Mouse (Mus musculus): Measurements from ENCODE around the gene Ablim1. TPM values are rescaled to one million over a fixed set of nuclear protein-coding genes. Genes with fewer than 3 reads are reported as not detected.

Ablim1 gene
- polyA plus RNA-seq, 2 experiments = 3.0 to 4.7 TPM

- DNase-seq (ENCODE audit: low read depth in 3 of 3, low spot score in 3 of 3) (no peak), ATAC-seq (ENCODE audit: insufficient read depth) (no peak)
- Histone ChIP-seq H3K4me3 (ENCODE audit: insufficient read depth in 1 of 2, low read depth in 2 of 2, low read length in 2 of 2) (no peak overlapping the region), H3K27ac (no peak overlapping the region), H3K9me3 (ENCODE audit: control insufficient read depth, low read length) (no peaks in the 10 kb centered on the region), H3K36me3 (replicated peaks; ENCODE audit: control insufficient read depth, insufficient read depth, low read depth) (no peaks in the 10 kb centered on the region), H3K9ac (replicated peaks) (no peak overlapping the region), H3K4me1 (replicated peaks; ENCODE audit: control insufficient read depth in 2 of 2, insufficient read depth in 2 of 2, low read length in 1 of 2) (peaks cover 0 to 7% of the 10 kb centered on the region in 2 experiments; a peak in 1 of 4 replicates), H3K27me3 (ENCODE audit: control insufficient read depth, insufficient read depth, low read length) (no peaks in the 10 kb centered on the region), H3K4me2 (ENCODE audit: low read depth) (no peak overlapping the region)
- whole genome bisulfite sequencing (ENCODE audit: insufficient replicate concordance) = 35% methylated on average over 2 of the region's 2 CpGs
- no peak for TF ChIP-seq CTCF (IDR thresholded peaks at IDR 0.05; ENCODE audit: low read depth)
- TF ChIP-seq EP300 (IDR thresholded peaks at IDR 0.05; ENCODE audit: low read depth) = no peak
These were observed 190.6 kb downstream of the Ablim1 start for GRCm38 (mm10) chr19:57124138-57124519.

- H3K9ac ChIP-seq (replicated peaks) = no peak overlapping the region
- H3K36me3 ChIP-seq (replicated peaks; ENCODE audit: control insufficient read depth, insufficient read depth, low read depth) = no peaks in the 10 kb centered on the region
- WGBS (ENCODE audit: insufficient replicate concordance) = 29% methylated on average over 11 of the region's 11 CpGs
- H3K4me1 ChIP-seq (replicated peaks; ENCODE audit: control insufficient read depth in 2 of 2, insufficient read depth in 2 of 2, low read length in 1 of 2) = peaks cover 0 to 9% of the 10 kb centered on the region in 2 experiments; a peak in 1 of 4 replicates
- TF ChIP-seq EP300 (IDR thresholded peaks at IDR 0.05; ENCODE audit: low read depth) (no peak), CTCF (IDR thresholded peaks at IDR 0.05; ENCODE audit: low read depth) (no peak)
- H3K27ac ChIP-seq = no peak overlapping the region
- no peaks in the 10 kb centered on the region for H3K27me3 ChIP-seq (ENCODE audit: control insufficient read depth, insufficient read depth, low read length)
- DNase-seq (ENCODE audit: low read depth in 3 of 3, low spot score in 3 of 3) (no peak), ATAC-seq (ENCODE audit: insufficient read depth) (no peak)
- H3K4me3 ChIP-seq (ENCODE audit: insufficient read depth in 1 of 2, low read depth in 2 of 2, low read length in 2 of 2) = no peak overlapping the region
- no peak overlapping the region for H3K4me2 ChIP-seq (ENCODE audit: low read depth)
- no peaks in the 10 kb centered on the region for H3K9me3 ChIP-seq (ENCODE audit: control insufficient read depth, low read length)
These were observed 191.1 kb downstream of the Ablim1 start for GRCm38 (mm10) chr19:57123503-57124137.

GRCm38 (mm10) chr19:57122261-57122660 is 192.5 kb downstream of the Ablim1 start:
- DNase-seq (ENCODE audit: low read depth in 3 of 3, low spot score in 3 of 3) (no peak), ATAC-seq (ENCODE audit: insufficient read depth) (no peak)
- Histone ChIP-seq H3K9me3 (ENCODE audit: control insufficient read depth, low read length) (no peaks in the 10 kb centered on the region), H3K27ac (no peak overlapping the region), H3K4me2 (ENCODE audit: low read depth) (no peak overlapping the region), H3K36me3 (replicated peaks; ENCODE audit: control insufficient read depth, insufficient read depth, low read depth) (no peaks in the 10 kb centered on the region), H3K27me3 (ENCODE audit: control insufficient read depth, insufficient read depth, low read length) (no peaks in the 10 kb centered on the region), H3K4me3 (ENCODE audit: insufficient read depth in 1 of 2, low read depth in 2 of 2, low read length in 2 of 2) (no peak overlapping the region), H3K4me1 (replicated peaks; ENCODE audit: control insufficient read depth in 2 of 2, insufficient read depth in 2 of 2, low read length in 1 of 2) (peaks cover 0 to 13% of the 10 kb centered on the region in 2 experiments; a peak in 2 of 4 replicates), H3K9ac (replicated peaks) (no peak overlapping the region)
- no peak for TF ChIP-seq CTCF (IDR thresholded peaks at IDR 0.05; ENCODE audit: low read depth)
- TF ChIP-seq EP300 (IDR thresholded peaks at IDR 0.05; ENCODE audit: low read depth) = no peak
- WGBS (ENCODE audit: insufficient replicate concordance) = 41% methylated on average over 3 of the region's 3 CpGs

DNA sequence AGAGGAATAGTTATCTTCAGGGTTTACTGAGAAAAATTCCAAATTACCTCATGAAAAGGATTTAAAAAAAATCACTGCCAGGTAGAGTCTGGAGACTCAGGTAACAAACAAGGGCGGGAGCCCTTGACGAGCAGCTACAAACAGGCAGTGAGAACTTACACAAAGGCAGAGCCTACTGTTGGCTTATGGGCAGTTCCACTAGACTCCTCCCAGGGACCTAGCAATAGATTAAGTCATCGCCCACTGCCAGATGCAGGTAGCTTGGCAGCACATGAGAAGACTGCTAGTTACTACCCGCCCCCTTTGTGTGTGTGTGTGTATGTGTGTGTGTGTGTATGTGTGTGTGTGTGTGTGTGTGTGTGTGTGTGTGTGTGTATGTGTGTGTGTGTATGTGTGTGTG is 193.7 kb downstream of the Ablim1 start:
- Histone ChIP-seq H3K27ac (no peak overlapping the region), H3K36me3 (replicated peaks; ENCODE audit: control insufficient read depth, insufficient read depth, low read depth) (no peaks in the 10 kb centered on the region), H3K9ac (replicated peaks) (no peak overlapping the region), H3K9me3 (ENCODE audit: control insufficient read depth, low read length) (no peaks in the 10 kb centered on the region), H3K4me2 (ENCODE audit: low read depth) (no peak overlapping the region), H3K4me3 (ENCODE audit: insufficient read depth in 1 of 2, low read depth in 2 of 2, low read length in 2 of 2) (no peak overlapping the region), H3K4me1 (replicated peaks; ENCODE audit: control insufficient read depth in 2 of 2, insufficient read depth in 2 of 2, low read length in 1 of 2) (peaks cover 0 to 25% of the 10 kb centered on the region in 2 experiments; a peak in 3 of 4 replicates), H3K27me3 (ENCODE audit: control insufficient read depth, insufficient read depth, low read length) (no peaks in the 10 kb centered on the region)
- DNase-seq (ENCODE audit: low read depth in 3 of 3, low spot score in 3 of 3) (no peak), ATAC-seq (ENCODE audit: insufficient read depth) (no peak)
- TF ChIP-seq CTCF (IDR thresholded peaks at IDR 0.05; ENCODE audit: low read depth) = no peak
- TF ChIP-seq EP300 (IDR thresholded peaks at IDR 0.05; ENCODE audit: low read depth) = no peak
- WGBS (ENCODE audit: insufficient replicate concordance) = 66% methylated on average over 4 of the region's 4 CpGs

GRCm38 (mm10) chr19:57119661-57120060 is 195.1 kb downstream of the Ablim1 start:
- DNase-seq (ENCODE audit: low read depth in 3 of 3, low spot score in 3 of 3) (no peak), ATAC-seq (ENCODE audit: insufficient read depth) (no peak)
- 21% methylated on average over 3 of the region's 3 CpGs for WGBS (ENCODE audit: insufficient replicate concordance)
- Histone ChIP-seq H3K4me1 (replicated peaks; ENCODE audit: control insufficient read depth in 2 of 2, insufficient read depth in 2 of 2, low read length in 1 of 2) (peaks cover 0 to 32% of the 10 kb centered on the region in 2 experiments; a peak in 3 of 4 replicates), H3K36me3 (replicated peaks; ENCODE audit: control insufficient read depth, insufficient read depth, low read depth) (no peaks in the 10 kb centered on the region), H3K27ac (no peak overlapping the region), H3K9me3 (ENCODE audit: control insufficient read depth, low read length) (no peaks in the 10 kb centered on the region), H3K27me3 (ENCODE audit: control insufficient read depth, insufficient read depth, low read length) (no peaks in the 10 kb centered on the region), H3K9ac (replicated peaks) (no peak overlapping the region), H3K4me3 (ENCODE audit: insufficient read depth in 1 of 2, low read depth in 2 of 2, low read length in 2 of 2) (no peak overlapping the region), H3K4me2 (ENCODE audit: low read depth) (no peak overlapping the region)
- TF ChIP-seq CTCF (IDR thresholded peaks at IDR 0.05; ENCODE audit: low read depth) (no peak), EP300 (IDR thresholded peaks at IDR 0.05; ENCODE audit: low read depth) (no peak)
